Mouse (Mus musculus): ENCODE measurements around the gene Mboat1.

Mboat1 gene

DNA sequence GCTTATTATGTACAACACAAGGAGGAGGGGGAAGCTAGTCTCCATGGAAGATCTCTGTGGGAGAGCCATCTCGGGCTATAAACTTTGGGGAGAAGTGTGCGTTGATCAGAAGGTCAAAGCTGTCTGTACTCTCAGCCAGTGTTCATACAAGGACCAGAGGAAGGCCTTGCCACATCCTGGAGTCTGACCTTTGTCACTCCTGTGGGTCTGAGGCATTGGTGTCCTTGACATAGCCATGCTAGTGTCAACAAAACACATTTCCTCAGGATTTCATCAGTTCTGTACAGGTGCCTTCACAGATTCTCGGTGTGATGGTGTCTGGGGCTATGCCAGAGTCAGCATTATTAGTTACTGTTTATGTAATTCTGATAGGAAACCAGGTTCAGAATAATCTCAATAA, 115.1 kb downstream of the Mboat1 start:
- peak; percentile 68 for DNase-seq (ENCODE audit: low spot score)

DNA sequence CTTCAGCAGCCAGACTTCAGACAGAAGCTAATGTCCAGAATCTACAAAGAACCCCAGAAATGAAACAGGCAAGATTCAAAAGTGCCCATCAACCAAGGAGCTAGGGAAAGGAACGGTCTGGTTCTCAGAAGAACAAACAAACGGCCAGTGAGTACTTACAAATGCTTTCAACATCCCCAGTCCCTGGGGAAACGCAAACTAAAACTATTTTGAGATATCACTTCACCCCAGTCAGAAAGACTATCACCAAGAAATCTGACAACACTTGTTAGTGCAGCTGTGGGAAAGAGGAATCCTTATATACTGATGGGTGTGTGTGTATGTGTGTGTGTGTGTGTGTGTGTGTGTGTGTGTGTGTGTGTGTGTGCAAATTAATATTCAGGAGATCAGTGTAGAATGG, 116.4 kb downstream of the Mboat1 start:
- DNase-seq (ENCODE audit: low spot score): peak; percentile 19

DNA sequence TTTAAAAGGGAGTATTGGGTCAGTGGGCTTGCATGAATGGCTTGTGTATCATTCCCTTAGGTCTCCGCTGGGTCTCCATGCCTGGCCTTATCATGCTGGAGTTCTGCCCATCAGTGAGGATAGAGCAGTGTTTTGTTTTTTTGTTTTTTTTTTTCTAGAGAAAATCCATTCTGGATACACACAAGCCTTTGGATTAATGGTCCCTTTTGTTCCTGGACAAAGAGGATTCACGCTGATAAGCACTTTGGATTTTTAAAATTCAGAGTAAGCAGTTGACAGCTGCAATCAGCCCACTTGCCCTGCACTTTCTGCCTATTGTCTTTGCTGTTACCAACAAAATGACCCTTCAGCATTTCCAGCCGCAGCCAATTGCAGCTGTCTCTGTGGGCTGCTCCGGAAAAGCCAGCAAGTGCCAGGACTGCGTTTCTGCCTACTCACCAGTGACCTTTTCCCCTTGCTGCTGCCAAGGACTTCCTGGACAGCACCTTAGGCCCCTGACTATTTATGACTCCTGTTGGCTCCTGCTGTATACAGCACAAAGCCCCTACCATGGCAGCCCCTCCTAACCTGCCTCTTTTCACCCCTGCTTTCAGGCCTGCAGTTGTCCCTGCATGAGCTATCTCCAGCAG, 117.5 kb downstream of the Mboat1 start:
- DNase-seq (ENCODE audit: low spot score): peak; percentile 46

DNA sequence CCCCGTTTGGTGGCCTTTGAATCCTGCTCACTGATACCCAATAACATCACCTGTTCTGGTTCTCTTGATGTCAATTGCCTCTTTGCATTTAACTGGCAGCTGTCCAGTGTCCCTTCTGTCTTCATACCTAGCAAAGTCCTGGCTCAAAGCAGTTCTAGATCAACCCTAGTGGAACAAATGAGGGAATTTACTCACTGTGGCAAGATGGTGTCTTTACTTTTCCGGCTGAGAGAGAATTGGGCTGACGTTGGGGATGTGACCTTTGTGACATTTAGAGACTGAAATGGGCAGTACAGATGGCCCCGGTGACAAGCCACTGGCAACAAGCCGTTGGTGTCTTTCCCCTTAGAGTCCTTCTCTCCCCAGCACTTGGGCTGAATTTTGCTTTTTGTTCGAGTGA, 118.1 kb downstream of the Mboat1 start:
- DNase-seq (ENCODE audit: low spot score): no peak

DNA sequence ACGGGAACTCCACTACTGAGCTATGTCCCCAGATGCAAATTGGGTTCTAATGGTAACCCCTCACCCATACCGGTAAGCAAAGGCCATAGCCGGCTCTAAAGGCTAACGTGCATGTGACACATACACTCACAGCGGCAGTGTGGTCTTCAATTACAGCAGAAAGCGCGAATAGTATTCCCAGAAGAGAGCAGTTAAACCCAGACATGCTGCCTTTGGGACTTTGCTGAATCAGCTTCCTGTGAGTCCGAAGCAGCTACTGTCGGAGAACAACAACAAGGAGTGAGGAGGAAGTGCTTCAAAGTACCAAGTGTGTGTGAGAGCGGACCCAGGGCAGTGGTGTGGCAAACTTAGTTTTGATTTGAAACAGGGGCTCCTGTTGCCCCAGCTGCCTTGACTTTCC, 122.5 kb downstream of the Mboat1 start:
- peak; percentile 47 for DNase-seq (ENCODE audit: low spot score)

DNA sequence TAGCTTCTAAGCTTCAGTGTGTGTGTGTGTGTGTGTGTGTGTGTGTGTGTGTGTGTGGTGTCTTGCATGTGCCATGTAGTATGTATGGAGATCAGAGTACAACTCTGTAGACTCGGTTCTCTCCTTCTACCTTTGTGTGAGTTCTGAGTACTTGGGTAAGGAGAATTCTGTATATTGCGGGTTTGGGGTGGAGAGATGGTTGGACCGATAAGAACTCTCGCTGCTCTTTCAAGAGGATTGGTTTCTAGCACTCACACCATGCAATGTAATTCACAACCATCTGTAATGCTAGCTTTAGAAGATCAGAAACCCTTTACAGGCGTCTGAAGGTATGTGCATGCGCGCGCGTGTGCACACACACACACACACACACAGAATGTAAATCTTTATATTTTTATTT, 123.0 kb downstream of the Mboat1 start:
- no peak for DNase-seq (ENCODE audit: low spot score)

DNA sequence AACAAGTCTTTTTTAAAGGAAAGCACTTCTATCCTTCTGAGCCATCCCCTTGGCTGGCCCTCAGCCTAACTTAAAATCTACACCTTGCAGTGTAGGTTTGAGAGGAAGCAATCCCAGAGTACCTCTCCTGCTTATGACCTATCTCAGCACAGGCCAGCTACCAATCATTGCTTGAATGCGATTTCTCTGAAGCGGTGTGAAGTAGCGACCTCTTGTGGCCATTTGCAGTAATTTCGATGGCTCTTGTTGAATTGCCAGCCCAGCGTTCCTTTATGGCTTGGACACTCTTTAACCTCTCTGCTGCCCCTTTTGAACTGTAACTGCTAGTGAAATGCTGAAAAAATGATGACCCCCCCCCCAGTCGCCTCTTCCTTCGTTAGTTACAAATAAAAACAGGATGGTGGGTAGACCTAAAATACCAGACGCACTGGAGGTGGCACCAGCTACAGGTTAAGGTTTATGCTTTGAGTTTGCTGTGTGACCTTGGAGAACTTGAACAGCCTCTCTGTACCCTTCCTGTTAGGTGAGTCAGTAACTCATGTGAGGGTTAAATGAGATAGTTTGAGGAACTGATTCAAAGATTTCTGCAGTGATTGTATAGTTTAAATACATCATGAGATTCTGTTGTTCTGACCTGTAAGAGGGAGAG, 123.7 kb downstream of the Mboat1 start:
- DNase-seq (ENCODE audit: low spot score): peak; percentile 79

DNA sequence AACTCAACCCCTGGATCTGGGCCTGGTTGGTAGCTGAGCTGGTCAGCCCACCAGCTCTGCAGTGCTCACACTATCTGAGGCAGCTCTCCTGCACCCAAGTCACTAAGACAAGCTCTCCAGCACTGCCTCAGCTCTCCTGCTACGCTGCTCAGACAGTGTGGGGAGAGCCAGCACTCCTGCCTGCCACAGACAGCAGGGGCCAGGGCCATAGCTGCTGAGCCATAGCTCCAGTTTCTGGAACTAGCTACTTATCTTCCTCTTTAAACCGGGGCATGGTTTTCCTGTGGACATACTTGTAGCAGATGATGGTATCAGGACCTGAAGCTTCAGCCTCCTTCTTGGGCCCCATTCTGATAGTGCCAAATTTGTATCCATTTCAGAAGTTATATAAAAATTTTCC, 127.4 kb downstream of the Mboat1 start:
- DNase-seq (ENCODE audit: low spot score): no peak

DNA sequence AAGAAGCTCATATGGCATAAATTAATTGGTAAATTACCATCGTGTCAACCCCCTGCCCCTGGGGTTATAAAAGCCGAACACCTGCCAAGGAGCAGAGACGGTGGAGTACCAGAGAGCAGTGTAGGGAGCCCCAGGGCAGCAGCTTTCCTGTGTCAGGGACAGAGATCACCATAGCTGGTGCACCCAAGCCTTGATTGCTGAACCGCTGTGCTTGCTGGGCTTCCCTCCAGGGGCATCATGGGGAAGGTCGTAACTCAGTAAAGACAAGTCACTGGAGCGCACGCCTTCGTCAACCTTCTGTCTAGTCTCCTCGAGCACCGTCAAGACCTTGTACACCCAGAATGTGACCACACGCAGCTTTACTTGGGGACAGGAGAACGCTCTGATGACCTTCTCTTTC, 128.0 kb downstream of the Mboat1 start:
- no peak for DNase-seq (ENCODE audit: low spot score)

DNA sequence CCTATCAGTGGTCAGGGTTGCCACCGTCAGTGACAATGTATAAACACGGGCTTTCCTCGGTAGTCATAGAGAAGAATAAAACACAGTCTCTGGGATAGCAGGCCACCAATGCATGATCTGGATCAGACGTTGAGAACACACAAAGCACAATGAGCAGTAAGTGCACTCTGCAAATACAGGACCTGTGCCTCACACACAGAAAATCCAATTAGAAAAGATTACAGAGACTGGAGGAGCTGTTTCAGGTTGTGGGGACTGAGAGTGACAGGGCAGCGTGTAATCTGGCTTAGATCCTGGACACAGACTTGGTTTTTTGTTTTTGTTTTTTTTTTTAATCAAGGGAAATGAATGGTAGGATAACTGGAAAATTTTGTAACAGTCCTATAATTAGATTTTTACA, 128.5 kb downstream of the Mboat1 start:
- no peak for DNase-seq (ENCODE audit: low spot score)

DNA sequence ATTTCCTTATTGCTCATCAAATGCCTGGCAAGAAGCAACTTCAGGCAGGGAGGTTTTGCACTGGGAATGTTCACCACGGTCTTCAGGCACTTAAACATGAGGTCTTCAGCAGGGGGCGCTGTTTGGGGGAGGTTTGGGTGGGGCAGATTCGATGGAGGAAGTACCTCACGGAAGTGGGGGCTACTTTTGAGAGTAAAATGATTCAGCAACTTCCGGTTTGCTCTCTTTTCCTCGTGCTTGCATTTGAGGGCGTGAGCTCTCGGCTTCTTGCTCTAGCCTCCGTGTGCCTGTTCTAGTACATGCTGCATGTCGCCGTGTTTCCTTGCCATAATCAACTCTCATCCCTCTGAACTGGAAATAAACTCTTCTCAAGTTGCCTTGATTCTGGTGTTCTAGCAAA, 129.7 kb downstream of the Mboat1 start:
- no peak for DNase-seq (ENCODE audit: low spot score)

DNA sequence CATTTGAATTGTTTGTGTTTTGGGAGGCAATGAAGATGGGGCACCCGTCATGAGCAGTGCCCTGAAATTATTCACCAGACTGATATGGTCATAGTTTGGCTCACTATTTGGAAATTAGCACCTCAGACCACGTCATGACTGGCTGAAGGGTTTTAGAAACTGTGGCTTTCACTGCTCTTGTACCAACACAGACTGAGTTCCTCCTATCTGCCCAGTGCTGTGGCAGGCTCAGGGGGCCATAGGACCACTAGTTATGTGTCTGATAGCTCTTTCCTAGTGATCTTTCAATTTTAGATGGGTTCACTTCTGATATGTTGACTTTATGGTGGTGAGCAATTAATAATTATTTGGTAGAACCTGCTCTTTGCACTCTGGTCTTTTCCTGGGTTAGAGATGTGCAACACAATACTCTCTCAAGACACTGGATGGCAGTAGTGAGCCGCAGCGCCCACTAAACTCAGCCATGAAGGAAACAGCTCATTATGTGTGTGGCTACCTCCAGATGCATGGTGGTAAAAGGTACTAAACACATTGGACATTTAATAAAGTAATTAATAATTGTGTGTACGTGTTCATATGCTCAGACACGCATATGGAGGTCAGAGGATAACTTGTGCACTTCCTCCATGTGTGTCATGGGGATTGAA, 135.9 kb downstream of the Mboat1 start:
- DNase-seq (ENCODE audit: low spot score): peak; percentile 32
